Mouse (Mus musculus) cerebellum, adult 9-10 months (tissue): ENCODE measurements around the gene Ints13.
"Not testable (repeated sequence)": the region's sequence is repeated elsewhere in the genome, so short reads cannot be mapped to it uniquely, and the experiment has no call there.

ENCODE experiments used
- DNase-seq: peaks from one replicate; pipeline ENCODE4 v3.0.0; 2022

The Ints13 gene

GRCm38 (mm10) chr6:146577310-146578109 is at the start of gene Ints13:
Ints13 (minus strand) TSS chr6:146577835.
- peak; percentile 98 for DNase-seq

GRCm38 (mm10) chr6:146616670-146617069 is 39.0 kb upstream of the Ints13 start:
- no peak for DNase-seq

- DNase-seq = no peak
Measured at GRCm38 (mm10) chr6:146615891-146616290, 38.3 kb upstream of the Ints13 start.

- DNase-seq = no peak
Measured at GRCm38 (mm10) chr6:146614541-146614940, 36.9 kb upstream of the Ints13 start.

GRCm38 (mm10) chr6:146613907-146614306 is 36.3 kb upstream of the Ints13 start:
- no peak for DNase-seq

GRCm38 (mm10) chr6:146612736-146613135 is 35.1 kb upstream of the Ints13 start:
- no peak for DNase-seq

- DNase-seq = no peak
Measured at GRCm38 (mm10) chr6:146611897-146612296, 34.3 kb upstream of the Ints13 start.

GRCm38 (mm10) chr6:146611385-146611784 is 33.8 kb upstream of the Ints13 start:
- no peak for DNase-seq

GRCm38 (mm10) chr6:146603651-146604050 is 26.0 kb upstream of the Ints13 start:
- DNase-seq = no peak

GRCm38 (mm10) chr6:146602601-146603000 is 25.0 kb upstream of the Ints13 start:
- no peak for DNase-seq

- no peak for DNase-seq
Measured at GRCm38 (mm10) chr6:146585134-146585533, 7.5 kb upstream of the Ints13 start.

GRCm38 (mm10) chr6:146583366-146584046 is 5.9 kb upstream of the Ints13 start:
- DNase-seq = no peak

GRCm38 (mm10) chr6:146580381-146580926 is 2.8 kb upstream of the Ints13 start:
- no peak for DNase-seq

- DNase-seq = peak; percentile 47
Measured at GRCm38 (mm10) chr6:146578586-146578985, 951 bp upstream of the Ints13 start.

GRCm38 (mm10) chr6:146578111-146578531 is 486 bp upstream of the Ints13 start:
- no peak for DNase-seq

GRCm38 (mm10) chr6:146576903-146577302 is 732 bp downstream of the Ints13 start, which contains the start of gene Fgfr1op2:
Fgfr1op2 (plus strand) TSS chr6:146577203.
- DNase-seq = no peak

GRCm38 (mm10) chr6:146572073-146572472 is 5.6 kb downstream of the Ints13 start:
- no peak for DNase-seq

- not testable (repeated sequence) for DNase-seq
Measured at GRCm38 (mm10) chr6:146562461-146562860, 15.2 kb downstream of the Ints13 start.

- no peak for DNase-seq
Measured at GRCm38 (mm10) chr6:146551326-146551725, 26.3 kb downstream of the Ints13 start.

- DNase-seq = no peak
Measured at GRCm38 (mm10) chr6:146550421-146550820, 27.2 kb downstream of the Ints13 start.

- no peak for DNase-seq
Measured at GRCm38 (mm10) chr6:146545289-146545865, 32.3 kb downstream of the Ints13 start.

GRCm38 (mm10) chr6:146544622-146545021 is 33.0 kb downstream of the Ints13 start:
- no peak for DNase-seq

- no peak for DNase-seq
Measured at GRCm38 (mm10) chr6:146540386-146540785, 37.2 kb downstream of the Ints13 start.
